Mouse (Mus musculus): ENCODE measurements around the gene Zfp423. TPM values are rescaled to one million over a fixed set of nuclear protein-coding genes. Genes with fewer than 3 reads are reported as not detected.

Zfp423 gene
- polyA plus RNA-seq, 1 experiment from 2014 or later, result 5.8 TPM

DNA sequence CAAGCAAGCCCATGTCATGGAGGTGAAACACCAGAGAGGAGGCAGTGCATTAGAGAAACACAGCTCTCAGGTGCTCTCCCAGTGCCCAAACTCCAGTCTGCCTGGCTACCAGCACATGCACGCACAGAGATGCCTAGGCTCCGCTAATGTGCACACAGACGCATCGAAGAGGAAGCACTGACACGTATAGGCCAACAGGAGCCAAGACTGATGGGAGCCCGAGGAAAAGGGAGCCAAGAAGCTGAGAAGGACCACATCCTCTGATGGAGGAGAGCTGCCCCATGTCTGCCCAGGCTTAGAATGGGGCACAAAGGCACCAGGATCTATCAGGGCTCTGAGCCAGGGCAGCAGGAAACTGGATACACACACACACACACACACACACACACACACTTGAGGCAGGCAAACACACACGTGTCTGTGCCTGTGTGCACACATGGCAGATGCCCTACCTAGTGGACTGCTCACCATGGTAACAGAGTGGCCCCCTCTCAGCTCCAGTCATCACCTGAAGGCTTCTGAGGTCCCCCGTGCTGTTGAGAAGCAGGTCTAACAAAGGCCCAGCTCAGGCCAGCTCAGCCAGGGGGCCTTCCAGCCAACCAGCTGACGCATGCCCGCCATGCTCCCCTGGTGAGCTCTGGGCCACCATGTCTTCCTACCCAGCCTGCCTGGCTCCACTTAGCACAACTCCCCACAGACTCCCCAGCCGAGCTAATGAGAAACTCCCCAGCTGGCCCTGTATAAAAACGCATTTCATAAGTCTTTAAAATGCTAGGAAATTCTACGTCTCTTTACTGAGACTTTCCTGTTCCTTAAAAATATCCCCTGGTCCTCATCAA, 64.0 kb downstream of the Zfp423 start:
- Histone ChIP-seq H3K4me3 (ENCODE audit: low read depth, low read length) (no peak overlapping the region), H3K9ac (ENCODE audit: low read depth, low read length) (no peak overlapping the region), H3K27me3 (replicated peaks; ENCODE audit: control insufficient read depth, insufficient read depth, low read length) (no peaks in the 10 kb centered on the region), H3K4me1 (replicated peaks; ENCODE audit: control insufficient read depth, insufficient read depth, low read length) (peaks cover 11% of the 10 kb centered on the region), H3K4me2 (no peak overlapping the region), H3K27ac (ENCODE audit: low read depth, low read length) (no peak overlapping the region), H3K36me3 (ENCODE audit: control insufficient read depth, insufficient read depth, low read length) (no peaks in the 10 kb centered on the region), H3K9me3 (ENCODE audit: control insufficient read depth, low read length) (no peaks in the 10 kb centered on the region)
- DNase-seq (ENCODE audit: low spot score) (no peak), ATAC-seq (replicated peaks; ENCODE audit: low FRiP score) (no peak)
- 71% methylated on average over 13 of the region's 13 CpGs for WGBS

DNA sequence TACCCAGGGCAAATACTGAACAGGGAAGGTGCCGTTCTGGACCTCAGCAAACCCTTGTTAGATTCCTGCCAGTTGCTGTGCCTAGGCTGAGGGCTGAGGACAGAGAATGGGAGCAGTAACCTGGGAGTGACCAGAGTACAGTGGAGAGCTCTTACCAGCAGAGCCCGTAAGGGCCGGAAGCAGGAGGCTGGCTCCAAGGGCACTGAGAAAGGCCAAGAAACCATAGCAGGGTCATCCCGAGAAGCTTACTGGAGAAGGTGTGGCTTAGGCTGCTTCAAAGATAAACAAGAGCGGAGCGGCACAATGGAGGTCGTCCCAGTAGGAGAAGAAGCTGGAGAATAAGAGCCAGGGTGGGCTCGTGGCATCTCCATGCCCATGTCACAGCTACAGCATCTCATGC, 65.1 kb downstream of the Zfp423 start:
- H3K27ac ChIP-seq (ENCODE audit: low read depth, low read length), result no peak overlapping the region
- H3K4me1 ChIP-seq (replicated peaks; ENCODE audit: control insufficient read depth, insufficient read depth, low read length), result peaks cover 11% of the 10 kb centered on the region
- DNase-seq (ENCODE audit: low spot score), result no peak
- H3K9ac ChIP-seq (ENCODE audit: low read depth, low read length), result no peak overlapping the region
- no peaks in the 10 kb centered on the region for H3K27me3 ChIP-seq (replicated peaks; ENCODE audit: control insufficient read depth, insufficient read depth, low read length)
- no peaks in the 10 kb centered on the region for H3K9me3 ChIP-seq (ENCODE audit: control insufficient read depth, low read length)
- ATAC-seq (replicated peaks; ENCODE audit: low FRiP score), result no peak
- no peak overlapping the region for H3K4me2 ChIP-seq
- no peaks in the 10 kb centered on the region for H3K36me3 ChIP-seq (ENCODE audit: control insufficient read depth, insufficient read depth, low read length)
- WGBS, result 60% methylated on average over 8 of the region's 8 CpGs
- H3K4me3 ChIP-seq (ENCODE audit: low read depth, low read length), result no peak overlapping the region

DNA sequence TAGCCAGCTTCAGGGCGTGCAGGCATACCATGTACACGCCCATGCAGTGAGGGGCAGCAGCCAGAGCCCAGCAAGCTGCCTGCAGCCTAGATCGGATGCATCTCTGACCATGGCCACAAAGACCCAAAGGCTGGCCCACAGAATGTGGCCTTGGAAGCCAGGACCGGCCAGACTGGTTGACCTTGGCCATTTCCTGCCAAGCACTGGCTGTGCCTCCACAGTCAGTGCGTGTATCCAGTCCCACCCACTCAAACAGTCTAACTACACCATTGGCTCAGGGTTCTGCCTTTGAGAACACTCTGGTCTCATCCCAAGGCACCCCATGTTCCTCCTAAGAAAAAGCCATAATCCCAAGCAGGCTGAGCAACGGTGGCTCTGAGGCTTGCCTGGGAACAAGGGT, 65.8 kb downstream of the Zfp423 start:
- H3K9me3 ChIP-seq (ENCODE audit: control insufficient read depth, low read length), result no peaks in the 10 kb centered on the region
- no peak overlapping the region for H3K9ac ChIP-seq (ENCODE audit: low read depth, low read length)
- no peak overlapping the region for H3K4me3 ChIP-seq (ENCODE audit: low read depth, low read length)
- H3K27ac ChIP-seq (ENCODE audit: low read depth, low read length), result no peak overlapping the region
- ATAC-seq (replicated peaks; ENCODE audit: low FRiP score), result 0 out of 2 replicates have a peak, but pooled peaks have one; percentile 35
- no peak for DNase-seq (ENCODE audit: low spot score)
- no peaks in the 10 kb centered on the region for H3K27me3 ChIP-seq (replicated peaks; ENCODE audit: control insufficient read depth, insufficient read depth, low read length)
- H3K4me2 ChIP-seq, result no peak overlapping the region; the same call in 1 of the 2 replicates
- 74% methylated on average over 6 of the region's 6 CpGs for WGBS
- H3K36me3 ChIP-seq (ENCODE audit: control insufficient read depth, insufficient read depth, low read length), result no peaks in the 10 kb centered on the region
- peaks cover 11% of the 10 kb centered on the region for H3K4me1 ChIP-seq (replicated peaks; ENCODE audit: control insufficient read depth, insufficient read depth, low read length)

DNA sequence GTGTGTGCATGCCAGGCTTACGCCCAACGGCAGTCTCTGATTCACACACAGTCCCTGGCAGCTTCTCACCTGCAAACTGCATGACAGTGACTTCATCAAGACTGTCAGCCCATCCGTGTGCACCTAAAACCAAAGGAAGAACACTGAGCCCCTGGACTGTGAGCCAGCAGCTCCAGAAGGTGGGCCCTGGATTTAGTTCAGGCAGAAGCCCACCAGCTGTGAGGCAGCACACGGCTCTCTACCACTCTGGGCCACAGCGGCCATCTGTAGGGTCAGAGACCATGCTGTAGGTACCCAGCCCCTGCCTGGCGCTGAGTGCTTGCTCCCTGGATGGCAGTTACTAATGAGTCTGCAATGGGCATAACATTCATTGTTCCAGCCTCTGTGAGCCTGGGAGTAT, 66.5 kb downstream of the Zfp423 start:
- Histone ChIP-seq H3K36me3 (ENCODE audit: control insufficient read depth, insufficient read depth, low read length) (no peaks in the 10 kb centered on the region), H3K4me3 (ENCODE audit: low read depth, low read length) (no peak overlapping the region), H3K27ac (ENCODE audit: low read depth, low read length) (no peak overlapping the region), H3K9me3 (ENCODE audit: control insufficient read depth, low read length) (no peaks in the 10 kb centered on the region), H3K4me2 (no peak overlapping the region), H3K27me3 (replicated peaks; ENCODE audit: control insufficient read depth, insufficient read depth, low read length) (no peaks in the 10 kb centered on the region), H3K4me1 (replicated peaks; ENCODE audit: control insufficient read depth, insufficient read depth, low read length) (peaks cover 11% of the 10 kb centered on the region), H3K9ac (ENCODE audit: low read depth, low read length) (no peak overlapping the region)
- DNase-seq (ENCODE audit: low spot score) (no peak), ATAC-seq (replicated peaks; ENCODE audit: low FRiP score) (no peak)
- 86% methylated on average over 6 of the region's 6 CpGs for WGBS

DNA sequence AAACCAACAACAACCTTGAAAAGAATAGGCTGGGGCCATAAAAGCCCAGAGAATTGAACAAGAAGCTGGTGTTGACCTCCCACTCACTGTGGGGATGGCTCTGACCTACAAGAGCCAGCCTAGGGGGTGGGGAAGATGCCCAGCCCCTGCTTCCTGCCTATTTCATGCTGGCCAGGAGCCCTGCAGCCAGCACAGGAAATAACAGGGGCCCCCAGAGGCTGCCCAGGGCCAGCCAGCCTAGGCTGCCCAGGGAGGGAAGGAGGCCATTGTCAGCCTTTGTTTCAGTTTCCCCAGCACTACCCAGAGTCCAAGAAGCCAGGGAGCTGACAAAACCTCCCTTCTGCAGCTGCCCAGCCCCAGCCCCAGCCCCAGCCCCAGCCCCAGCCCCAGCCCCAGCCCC, 67.5 kb downstream of the Zfp423 start:
- Histone ChIP-seq H3K4me1 (replicated peaks; ENCODE audit: control insufficient read depth, insufficient read depth, low read length) (peaks cover 11% of the 10 kb centered on the region), H3K4me2 (no peak overlapping the region), H3K9ac (ENCODE audit: low read depth, low read length) (no peak overlapping the region), H3K4me3 (ENCODE audit: low read depth, low read length) (no peak overlapping the region), H3K36me3 (ENCODE audit: control insufficient read depth, insufficient read depth, low read length) (no peaks in the 10 kb centered on the region), H3K27me3 (replicated peaks; ENCODE audit: control insufficient read depth, insufficient read depth, low read length) (no peaks in the 10 kb centered on the region), H3K9me3 (ENCODE audit: control insufficient read depth, low read length) (no peaks in the 10 kb centered on the region), H3K27ac (ENCODE audit: low read depth, low read length) (no peak overlapping the region)
- DNase-seq (ENCODE audit: low spot score) (no peak), ATAC-seq (replicated peaks; ENCODE audit: low FRiP score) (no peak)

DNA sequence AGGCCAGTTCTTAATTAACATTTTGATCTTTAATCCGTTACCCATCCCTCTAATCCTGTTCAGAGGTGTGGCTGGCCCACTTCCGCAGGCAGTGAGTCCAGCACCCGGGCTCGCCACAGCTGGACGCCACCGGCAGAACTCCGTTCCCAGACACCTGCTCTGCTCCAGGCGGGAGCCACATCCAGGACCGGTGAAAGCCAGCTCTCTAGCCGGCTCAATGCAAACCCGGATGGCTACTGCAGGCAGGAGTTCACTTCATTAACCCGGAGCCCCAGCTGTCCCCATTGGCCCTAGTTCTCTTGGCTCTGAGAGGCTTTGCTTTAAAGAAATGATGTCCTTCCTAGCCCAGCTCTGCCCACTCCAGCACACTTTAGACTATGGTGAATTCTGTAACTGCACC, 71.4 kb downstream of the Zfp423 start:
- Histone ChIP-seq H3K9me3 (ENCODE audit: control insufficient read depth, low read length) (no peaks in the 10 kb centered on the region), H3K27ac (ENCODE audit: low read depth, low read length) (no peak overlapping the region), H3K36me3 (ENCODE audit: control insufficient read depth, insufficient read depth, low read length) (no peaks in the 10 kb centered on the region), H3K4me1 (replicated peaks; ENCODE audit: control insufficient read depth, insufficient read depth, low read length) (peaks cover 4% of the 10 kb centered on the region), H3K27me3 (replicated peaks; ENCODE audit: control insufficient read depth, insufficient read depth, low read length) (no peaks in the 10 kb centered on the region), H3K4me3 (ENCODE audit: low read depth, low read length) (no peak overlapping the region), H3K9ac (ENCODE audit: low read depth, low read length) (no peak overlapping the region), H3K4me2 (no peak overlapping the region)
- ATAC-seq (replicated peaks; ENCODE audit: low FRiP score) (no peak), DNase-seq (ENCODE audit: low spot score) (no peak)
- WGBS, result 70% methylated on average over 12 of the region's 12 CpGs

DNA sequence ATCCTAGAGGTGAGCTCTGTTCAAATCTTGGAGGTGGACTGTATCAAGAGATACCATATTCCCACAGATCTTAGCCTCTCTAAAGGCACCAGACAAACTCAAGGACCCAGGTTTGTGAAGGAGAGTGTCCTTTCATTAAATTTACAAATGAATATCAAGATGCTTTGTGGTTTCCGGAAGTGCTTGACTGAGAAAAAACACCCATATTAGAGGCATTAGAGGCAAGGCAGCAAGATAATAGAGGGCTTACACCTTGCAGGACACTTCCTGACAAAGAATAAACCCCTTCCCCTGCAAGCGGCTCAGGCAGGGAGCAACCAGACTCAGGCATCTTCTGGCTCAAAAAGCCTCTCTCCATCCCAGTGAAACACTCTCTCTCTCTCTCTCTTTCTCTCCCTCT, 78.3 kb downstream of the Zfp423 start:
- H3K4me2 ChIP-seq, result no peak overlapping the region
- H3K9me3 ChIP-seq (ENCODE audit: control insufficient read depth, low read length), result no peaks in the 10 kb centered on the region
- DNase-seq (ENCODE audit: low spot score), result no peak
- H3K9ac ChIP-seq (ENCODE audit: low read depth, low read length), result no peak overlapping the region
- no peak for ATAC-seq (replicated peaks; ENCODE audit: low FRiP score)
- H3K36me3 ChIP-seq (ENCODE audit: control insufficient read depth, insufficient read depth, low read length), result no peaks in the 10 kb centered on the region
- no peak overlapping the region for H3K4me3 ChIP-seq (ENCODE audit: low read depth, low read length)
- H3K27me3 ChIP-seq (replicated peaks; ENCODE audit: control insufficient read depth, insufficient read depth, low read length), result no peaks in the 10 kb centered on the region
- H3K4me1 ChIP-seq (replicated peaks; ENCODE audit: control insufficient read depth, insufficient read depth, low read length), result no peaks in the 10 kb centered on the region
- H3K27ac ChIP-seq (ENCODE audit: low read depth, low read length), result no peak overlapping the region
- 70% methylated on average over 2 of the region's 2 CpGs for WGBS

DNA sequence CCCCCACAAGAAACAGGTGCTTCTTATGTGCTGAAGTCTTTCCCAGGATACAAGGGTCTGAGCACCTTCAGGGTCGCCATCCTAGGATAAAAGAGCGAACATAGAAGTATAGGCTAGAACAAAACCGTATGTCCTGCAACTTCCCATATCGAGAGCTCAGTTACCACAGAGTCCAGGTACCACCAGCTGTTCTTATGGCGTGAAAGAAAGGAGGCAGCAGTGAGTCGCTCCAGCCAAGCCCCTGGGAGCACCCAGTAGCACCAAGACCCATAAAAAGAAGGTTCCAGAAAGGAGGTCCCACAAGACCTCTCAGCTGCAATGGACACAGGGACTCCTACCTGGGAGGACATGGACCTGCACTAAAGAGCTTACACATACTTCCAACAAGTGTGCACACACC, 83.5 kb downstream of the Zfp423 start:
- no peak overlapping the region for H3K4me3 ChIP-seq (ENCODE audit: low read depth, low read length)
- no peaks in the 10 kb centered on the region for H3K9me3 ChIP-seq (ENCODE audit: control insufficient read depth, low read length)
- ATAC-seq (replicated peaks; ENCODE audit: low FRiP score), result no peak
- no peak overlapping the region for H3K4me2 ChIP-seq
- no peaks in the 10 kb centered on the region for H3K27me3 ChIP-seq (replicated peaks; ENCODE audit: control insufficient read depth, insufficient read depth, low read length)
- H3K9ac ChIP-seq (ENCODE audit: low read depth, low read length), result no peak overlapping the region
- no peaks in the 10 kb centered on the region for H3K4me1 ChIP-seq (replicated peaks; ENCODE audit: control insufficient read depth, insufficient read depth, low read length)
- no peak overlapping the region for H3K27ac ChIP-seq (ENCODE audit: low read depth, low read length)
- 67% methylated on average over 6 of the region's 6 CpGs for WGBS
- no peak for DNase-seq (ENCODE audit: low spot score)
- no peaks in the 10 kb centered on the region for H3K36me3 ChIP-seq (ENCODE audit: control insufficient read depth, insufficient read depth, low read length)

DNA sequence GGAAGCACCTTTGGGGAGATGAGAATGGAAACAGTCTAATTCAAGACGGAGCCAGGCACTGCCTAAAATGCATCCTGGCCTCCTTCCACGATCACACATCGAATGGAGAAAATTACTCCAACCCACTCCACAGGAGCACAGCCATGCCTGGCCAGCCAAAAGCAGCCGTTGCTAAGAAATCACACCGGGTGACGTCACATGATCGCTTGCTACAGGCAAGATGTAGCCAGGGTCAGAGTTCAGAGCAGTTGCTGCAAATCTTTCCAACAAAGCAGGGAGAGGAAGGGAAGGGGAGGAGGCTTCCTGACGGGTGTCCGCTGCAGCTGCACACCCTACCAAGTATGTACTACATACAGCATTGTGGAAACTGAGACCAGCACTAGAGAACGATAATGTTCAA, 83.9 kb downstream of the Zfp423 start:
- Histone ChIP-seq H3K9ac (ENCODE audit: low read depth, low read length) (no peak overlapping the region), H3K36me3 (ENCODE audit: control insufficient read depth, insufficient read depth, low read length) (no peaks in the 10 kb centered on the region), H3K4me1 (replicated peaks; ENCODE audit: control insufficient read depth, insufficient read depth, low read length) (no peaks in the 10 kb centered on the region), H3K4me2 (no peak overlapping the region), H3K4me3 (ENCODE audit: low read depth, low read length) (no peak overlapping the region), H3K27ac (ENCODE audit: low read depth, low read length) (no peak overlapping the region), H3K27me3 (replicated peaks; ENCODE audit: control insufficient read depth, insufficient read depth, low read length) (no peaks in the 10 kb centered on the region), H3K9me3 (ENCODE audit: control insufficient read depth, low read length) (no peaks in the 10 kb centered on the region)
- no peak for ATAC-seq (replicated peaks; ENCODE audit: low FRiP score)
- 58% methylated on average over 10 of the region's 10 CpGs for WGBS
- DNase-seq (ENCODE audit: low spot score), result no peak

Data from liver, embryonic 11.5 days (tissue).